Mouse (Mus musculus) brain, embryonic 14.5 days (tissue): ENCODE measurements around the gene Nek3.

ENCODE experiments used
- CTCF ChIP-seq: fragments of 200-500 bp; IDR thresholded peaks from 2 replicates; pipeline ENCODE4 v1.5.1; 2012; ENCODE audit warnings: inconsistent platforms, mild to moderate bottlenecking, moderate library complexity, borderline replicate concordance; ENCODE audit not compliant: insufficient read depth, insufficient read length; ENCODE audit errors: extremely low read depth
- POLR2A ChIP-seq: fragments of 200-500 bp; IDR thresholded peaks from 2 replicates; pipeline ENCODE4 v1.6.1; 2012; ENCODE audit warnings: mild to moderate bottlenecking, inconsistent platforms, borderline replicate concordance; ENCODE audit not compliant: poor library complexity, insufficient read depth, insufficient read length, severe bottlenecking; ENCODE audit errors: extremely low read depth

GRCm38 (mm10) chr8:22134750-22135135 lies 31.5 kb downstream of the Nek3 start:
- TF ChIP-seq CTCF (no peak), POLR2A (no peak)
